Mouse (Mus musculus): Measurements from ENCODE around the gene Chrng.

DNA sequence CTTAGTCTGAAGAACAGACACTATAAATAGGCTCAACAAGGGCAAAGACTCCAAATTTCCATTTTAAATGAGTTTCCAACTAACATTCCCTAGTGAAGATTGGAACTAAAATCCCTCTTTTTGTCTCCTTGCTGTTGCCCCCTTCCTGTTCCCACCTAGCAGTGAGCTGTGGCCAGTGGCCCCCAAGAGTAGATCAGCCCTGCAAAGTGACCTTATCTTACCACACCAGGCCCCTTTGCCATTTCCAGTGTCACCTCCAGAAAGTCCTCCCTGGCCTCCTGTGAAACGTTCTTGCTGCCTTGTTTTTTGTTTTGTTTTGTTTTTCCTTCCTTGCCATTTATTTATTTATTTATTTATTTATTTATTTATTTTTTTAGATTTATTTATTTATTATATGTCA, 41.0 kb downstream of the Chrng start:
- TF ChIP-seq CTCF (IDR thresholded peaks at IDR 0.05; ENCODE audit: low read depth) = no peak
- TF ChIP-seq EP300 (optimal IDR thresholded peaks at IDR 0.05) = no peak
